Mouse (Mus musculus) effector memory CD4-positive, alpha-beta T cell, adult 7 months (primary cell): Measurements from ENCODE around the gene Aldh4a1. TPM values are rescaled to one million over a fixed set of nuclear protein-coding genes. Genes with fewer than 3 reads are reported as not detected.

ENCODE experiments used
- polyA plus RNA-seq: library from polyadenylated mRNA; unstranded; fragments of 100-300 nt; shearing (Covaris generic); gene quantifications from one replicate; pipeline ENCODE4 v1.2.1, GENCODE M21; 2017

Aldh4a1 gene
- polyA plus RNA-seq = 17.2 TPM

DNA sequence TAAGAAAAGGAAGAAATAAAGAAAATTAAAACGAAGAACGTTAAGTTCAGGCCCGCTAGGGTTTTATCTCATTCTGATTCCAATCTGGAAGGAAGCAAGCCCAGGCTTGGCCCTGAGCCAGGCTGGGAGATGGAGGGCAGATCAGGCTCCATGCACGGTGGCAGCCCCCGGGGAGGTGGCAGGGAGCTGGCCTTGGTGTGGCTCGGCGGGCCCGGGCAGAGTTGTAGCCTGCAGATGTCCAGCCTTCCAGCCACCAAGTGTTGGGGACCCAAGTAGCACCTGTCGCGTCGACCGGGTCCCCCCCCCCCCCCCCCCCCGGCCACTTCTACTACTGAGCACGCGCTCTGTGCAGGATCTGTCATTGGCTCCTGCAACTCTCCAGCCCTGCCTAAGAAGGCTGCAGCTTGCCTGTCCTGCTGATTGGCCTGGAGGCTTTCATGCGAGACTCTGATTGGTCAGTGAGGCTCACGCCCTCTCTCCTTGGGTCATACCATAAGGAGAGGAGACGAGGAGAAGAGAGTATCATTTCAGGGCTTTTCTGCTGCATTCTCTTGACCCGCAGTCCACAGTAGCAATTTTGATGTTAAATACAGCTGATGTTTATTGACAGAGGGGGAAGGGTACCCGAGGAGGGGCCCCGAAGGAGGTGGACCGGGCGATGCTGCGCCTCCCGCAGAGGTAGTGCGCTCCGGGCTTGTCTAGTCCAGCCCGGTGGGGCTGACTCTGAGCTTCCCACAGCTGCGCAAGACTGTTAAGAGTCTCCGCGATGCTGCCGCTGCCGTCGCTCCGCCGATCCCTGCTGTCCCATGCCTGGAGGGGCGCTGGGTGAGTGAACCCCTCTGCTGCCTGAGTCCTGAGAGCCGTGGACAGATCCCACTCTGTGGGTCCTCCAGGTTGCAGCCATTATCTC is at the start of gene Aldh4a1:
Gene Aldh4a1, plus strand, starts transcription at position 494 of the 910 bp plus-strand sequence.

DNA sequence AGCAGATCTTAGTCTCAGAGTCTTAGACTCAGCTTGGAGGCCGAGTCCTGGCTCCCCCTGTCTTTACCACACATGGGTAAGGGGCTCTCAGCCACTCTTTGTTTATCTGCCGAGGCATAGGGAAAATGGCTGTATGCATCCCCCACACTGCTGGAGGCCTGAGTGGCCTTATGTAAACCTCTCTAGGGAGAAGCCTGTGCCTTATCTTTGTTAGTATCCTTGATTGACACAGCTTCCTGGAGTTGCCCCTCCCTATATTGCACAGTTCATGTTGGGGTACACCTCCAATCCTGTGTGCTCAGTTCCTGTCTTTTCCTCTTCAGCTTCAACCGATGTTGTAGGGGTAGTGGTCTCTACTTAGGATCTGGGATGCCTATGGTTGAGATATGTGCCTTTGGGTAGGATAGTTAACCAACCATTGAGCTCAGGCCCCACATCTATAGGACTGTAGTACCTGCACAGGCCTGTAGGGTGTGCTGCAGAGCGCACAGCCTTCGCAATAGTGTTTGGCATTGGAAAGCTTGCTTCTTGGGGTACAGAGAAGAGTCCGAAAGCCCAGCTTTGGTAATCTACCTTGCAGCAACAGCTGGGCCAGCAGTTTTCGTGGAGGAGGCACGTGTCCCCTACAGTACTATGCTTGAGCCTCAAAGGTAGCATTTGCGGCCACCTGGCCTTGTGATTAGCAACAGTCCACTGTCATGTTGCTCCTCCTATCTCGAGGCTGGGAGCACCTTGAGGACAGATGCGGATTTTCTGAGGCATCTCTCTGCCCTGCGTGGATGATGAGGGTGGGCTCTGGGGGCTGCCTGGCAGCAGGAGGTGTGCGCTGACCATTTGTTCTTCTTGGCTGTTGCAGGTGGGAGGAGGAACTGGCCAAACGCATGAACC is 20.1 kb upstream of the Aldh4a1 start, which contains the start of gene Gm21969:
Gene Gm21969, plus strand, starts transcription at position 830 of the 888 bp plus-strand sequence.

DNA sequence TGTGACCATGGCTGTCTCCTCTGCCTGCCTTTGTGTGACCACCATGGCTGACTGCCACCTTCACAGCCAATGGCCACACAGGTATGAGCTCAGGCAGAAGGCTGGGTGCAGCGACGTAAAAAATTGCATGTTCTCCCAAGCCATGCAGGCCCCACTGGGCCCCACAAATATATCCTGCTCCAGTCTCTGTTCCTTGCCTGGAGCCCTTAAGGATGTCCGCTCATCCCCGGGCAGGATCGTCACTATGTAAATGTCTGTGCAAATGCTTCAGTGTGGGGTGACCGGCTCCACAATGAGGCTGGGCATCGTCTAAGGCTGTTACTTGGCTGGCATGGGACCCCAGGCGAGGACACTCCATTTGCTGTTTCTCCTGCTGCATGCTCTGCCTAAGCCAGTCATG is 30.6 kb downstream of the Aldh4a1 start, which contains the start of gene Tas1r2:
Gene Tas1r2, plus strand, starts transcription at position 301 of the 400 bp plus-strand sequence.

Other genes with a start within 250 kb of the Aldh4a1 start
- 5.5 TPM for gene Iffo2, start 92.3 kb upstream of the Aldh4a1 start, polyA plus RNA-seq
- not detected for gene Gm21969, start 19.7 kb upstream of the Aldh4a1 start, polyA plus RNA-seq
- not detected for gene Tas1r2, start 30.7 kb downstream of the Aldh4a1 start, polyA plus RNA-seq
- not detected for gene Pax7, start 210.7 kb downstream of the Aldh4a1 start, polyA plus RNA-seq